Mouse (Mus musculus) frontal cortex, postnatal 14 days (tissue): ENCODE measurements around the gene Ddx39.

Source experiments
- DNase-seq, 2 experiments: peaks; one replicate each; pipeline ENCODE4 v3.0.0; 2022; ENCODE audit warnings: low spot score in 2 of 2

Gene Ddx39

DNA sequence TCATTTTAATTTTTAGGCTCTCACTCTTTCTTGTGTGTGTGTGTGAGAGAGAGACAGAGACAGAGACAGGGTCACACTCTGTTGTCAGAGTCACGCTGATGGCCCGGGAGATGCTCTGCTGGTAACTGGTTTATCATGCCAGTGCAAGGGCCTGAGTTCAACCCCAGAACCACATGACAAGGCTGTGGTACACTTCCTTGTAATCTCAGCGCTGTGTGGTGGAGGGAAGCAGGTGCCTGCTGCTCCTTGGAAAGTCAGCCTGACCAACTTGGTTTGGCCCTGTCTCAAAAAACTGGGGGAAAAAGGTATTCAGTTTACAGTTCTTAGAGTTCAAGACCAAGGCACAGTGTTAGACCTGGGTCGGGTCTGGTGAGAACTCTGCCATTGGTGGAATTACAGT, 52.5 kb downstream of the Ddx39 start:
- DNase-seq: no peak

DNA sequence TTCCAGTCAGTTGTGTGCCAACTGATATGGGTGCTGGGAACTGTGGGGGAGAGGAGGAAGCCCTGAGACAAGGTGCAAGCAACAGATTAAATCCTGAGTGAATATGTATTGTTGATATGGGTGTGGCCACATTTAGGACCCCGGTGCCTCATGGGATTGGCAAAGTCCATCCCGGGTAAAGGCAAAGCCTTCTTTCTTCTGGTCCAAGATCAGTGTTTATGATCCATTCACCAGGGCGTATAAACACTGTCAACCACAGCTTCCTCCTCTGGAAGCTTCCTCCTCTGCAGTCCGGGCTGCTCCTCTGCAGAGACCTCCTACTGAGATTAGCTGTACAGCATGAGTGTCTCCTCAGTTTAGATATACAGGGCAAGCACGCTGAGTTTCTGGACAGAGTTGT, 53.5 kb downstream of the Ddx39 start:
- no peak for DNase-seq

DNA sequence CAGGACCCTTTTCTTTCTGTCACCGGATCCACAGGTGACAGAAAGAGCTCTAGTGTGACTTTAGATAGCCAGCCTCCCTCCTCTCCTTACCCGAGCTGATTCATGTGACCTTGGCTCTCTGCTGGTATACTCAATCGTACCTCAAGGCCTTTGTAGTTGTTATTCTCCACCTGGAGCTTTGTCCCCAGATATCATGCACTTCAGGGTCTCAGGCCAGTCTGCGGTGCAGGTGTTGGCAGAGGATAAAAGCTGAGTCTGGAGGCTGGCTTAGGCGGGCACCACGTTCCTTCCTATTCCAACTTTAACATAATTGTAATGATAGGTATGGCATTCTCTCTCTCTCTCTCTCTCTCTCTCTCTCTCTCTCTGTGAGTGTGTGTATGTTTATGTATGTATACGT, 54.7 kb downstream of the Ddx39 start:
- DNase-seq: no peak

DNA sequence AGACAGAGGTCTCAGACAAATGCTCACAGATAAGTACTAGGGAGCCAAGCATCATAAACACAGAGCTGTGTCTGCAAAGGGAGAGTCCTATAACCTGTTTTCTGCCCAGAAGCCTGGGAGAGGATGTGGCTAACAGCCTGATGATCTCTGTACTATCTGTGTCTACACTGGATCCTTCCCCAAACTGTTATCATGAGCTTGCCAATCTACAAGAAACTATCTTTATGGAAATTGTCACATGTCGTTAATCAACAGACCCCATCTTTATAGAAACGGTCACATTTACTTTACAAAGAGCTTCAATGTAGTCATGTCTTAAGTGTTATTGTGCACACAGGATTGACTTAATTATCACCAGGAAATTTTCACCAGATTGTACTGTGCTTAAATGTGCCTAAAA, 55.7 kb downstream of the Ddx39 start:
- no peak for DNase-seq

DNA sequence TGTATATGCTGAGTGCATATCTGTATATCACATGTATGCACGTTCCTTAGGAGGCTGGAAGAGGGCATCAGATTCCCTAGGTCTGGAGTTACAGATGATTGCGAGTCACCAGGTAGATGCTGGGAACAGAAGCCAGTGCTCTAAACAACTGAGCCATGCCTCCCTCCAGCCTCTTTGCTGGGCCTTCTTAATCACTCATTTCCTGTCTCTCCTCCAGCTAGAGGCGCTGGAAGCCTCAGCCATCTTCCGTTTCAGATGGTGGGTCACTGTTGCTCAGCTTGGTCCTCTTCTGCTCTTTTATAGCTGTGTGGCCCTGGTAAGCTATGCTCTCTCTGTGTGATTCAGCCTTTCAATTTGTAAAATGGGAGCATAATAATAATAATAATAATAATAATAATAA, 56.8 kb downstream of the Ddx39 start:
- DNase-seq: no peak

DNA sequence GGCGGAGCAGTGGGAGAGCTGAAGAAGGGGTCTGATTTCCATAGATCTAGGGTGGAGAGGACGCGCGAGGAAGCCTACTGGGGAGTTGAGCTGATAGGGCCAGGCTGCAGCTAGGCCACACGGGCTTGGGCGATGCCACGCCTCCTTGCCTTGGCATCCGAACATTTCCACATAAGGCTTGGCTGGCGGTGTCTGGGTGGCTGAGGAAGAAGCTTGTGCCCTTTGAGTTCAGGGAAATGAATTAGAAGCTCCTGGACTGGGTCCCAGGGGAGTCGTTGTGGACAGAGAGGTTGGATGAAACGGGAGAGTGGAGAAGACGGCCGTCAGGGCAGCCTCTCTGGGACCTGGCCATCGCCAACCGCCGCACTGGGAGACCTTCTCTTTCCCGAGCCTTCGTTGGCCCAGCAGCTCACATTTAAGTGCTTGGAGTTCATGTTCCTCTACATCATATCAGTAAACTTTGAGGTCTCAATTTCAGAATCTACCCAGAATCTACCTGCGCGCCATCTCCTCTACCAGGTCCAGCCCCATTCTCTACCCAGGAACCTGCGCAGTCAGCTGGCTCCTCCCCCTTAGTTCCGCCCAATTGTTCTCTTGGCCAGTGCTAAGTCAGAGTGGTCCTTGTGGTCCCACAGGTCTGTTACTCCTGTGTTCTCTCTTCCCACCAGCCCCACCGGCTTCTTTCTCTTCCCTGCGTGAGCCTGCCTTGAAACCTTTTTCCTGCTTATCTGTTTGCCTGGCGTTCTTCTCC, 57.9 kb downstream of the Ddx39 start:
- DNase-seq: no peak

DNA sequence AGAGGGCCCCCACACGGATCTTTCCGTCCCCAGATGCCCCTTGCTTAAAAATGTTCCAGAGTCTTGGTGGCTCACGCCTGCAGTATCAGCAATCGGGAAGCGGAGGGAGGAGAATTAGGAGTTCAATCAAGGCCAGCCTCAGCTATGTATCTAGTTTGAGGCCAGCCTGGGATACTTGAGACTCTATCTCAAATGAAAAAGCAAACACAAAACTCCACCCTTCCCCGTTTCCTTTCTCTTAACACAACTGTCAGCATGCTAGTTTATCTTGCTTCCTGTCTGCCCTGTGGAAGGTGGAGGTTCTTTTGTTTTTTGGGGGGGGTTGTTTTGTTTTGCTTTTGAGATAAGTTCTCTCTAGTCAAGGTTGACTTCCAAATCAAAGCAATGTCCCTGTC, 58.5 kb downstream of the Ddx39 start:
- DNase-seq: no peak

DNA sequence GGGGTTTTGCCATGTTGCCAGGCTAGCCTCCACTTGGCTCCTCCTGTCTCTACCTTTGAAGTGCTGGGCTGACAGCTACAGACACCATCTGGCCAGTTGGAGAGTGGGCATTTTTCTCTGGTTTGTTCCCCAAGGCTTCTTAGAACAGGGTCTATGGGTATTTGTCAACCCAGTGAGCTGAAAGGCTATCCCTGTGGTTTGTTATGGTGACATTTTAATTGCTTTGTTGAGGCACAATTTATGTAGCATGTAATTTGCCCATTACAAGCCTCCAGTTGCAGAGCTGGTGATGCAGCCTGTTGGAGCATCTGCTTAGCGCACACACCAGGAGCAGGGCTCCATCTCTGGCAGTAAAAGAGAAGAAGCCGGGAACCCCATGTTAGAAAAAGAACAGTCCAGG, 59.2 kb downstream of the Ddx39 start:
- DNase-seq: no peak
